Mouse (Mus musculus) liver (tissue): ENCODE data around the gene Tceal1.
"Not testable (repeated sequence)": the region's sequence is repeated elsewhere in the genome, so short reads cannot be mapped to it uniquely, and the experiment has no call there.

Experiments used
- DNase-seq: peaks from one replicate; pipeline ENCODE4 v3.0.0-alpha.2; 2020; ENCODE audit warnings: mixed read lengths

Gene Tceal1

GRCm38 (mm10) chrX:136707446-136708167 lies at the start of gene Tceal1:
Gene Tceal1 (plus strand): TSS chrX:136707982.
- peak; percentile 14 for DNase-seq

GRCm38 (mm10) chrX:136666281-136666706 lies 41.5 kb upstream of the Tceal1 start:
- DNase-seq: no peak

GRCm38 (mm10) chrX:136666762-136667464 lies 40.9 kb upstream of the Tceal1 start:
- not testable (repeated sequence) for DNase-seq

- no peak for DNase-seq
These were observed 39.0 kb upstream of the Tceal1 start for GRCm38 (mm10) chrX:136668794-136669193.

- DNase-seq: no peak
These were observed 26.8 kb upstream of the Tceal1 start for GRCm38 (mm10) chrX:136680989-136681388.

GRCm38 (mm10) chrX:136691606-136692293 lies 16.0 kb upstream of the Tceal1 start:
- not testable (repeated sequence) for DNase-seq

- no peak for DNase-seq
These were observed 15.5 kb upstream of the Tceal1 start for GRCm38 (mm10) chrX:136692294-136692675.

- DNase-seq: no peak
These were observed 14.6 kb upstream of the Tceal1 start for GRCm38 (mm10) chrX:136693196-136693595.

GRCm38 (mm10) chrX:136708168-136708681 lies 443 bp downstream of the Tceal1 start:
- DNase-seq: peak; percentile 19

GRCm38 (mm10) chrX:136708782-136709181 lies 1.0 kb downstream of the Tceal1 start:
- no peak for DNase-seq

- not testable (repeated sequence) for DNase-seq
These were observed 7.1 kb downstream of the Tceal1 start for GRCm38 (mm10) chrX:136714742-136715474.

- DNase-seq: no peak
These were observed 24.2 kb downstream of the Tceal1 start for GRCm38 (mm10) chrX:136732016-136732415.

- DNase-seq: peak; percentile 12
These were observed 32.5 kb downstream of the Tceal1 start for GRCm38 (mm10) chrX:136740087-136740790.

- DNase-seq: peak; percentile 91
These were observed 33.2 kb downstream of the Tceal1 start for GRCm38 (mm10) chrX:136740791-136741650.

GRCm38 (mm10) chrX:136741651-136742201 lies 33.9 kb downstream of the Tceal1 start:
- peak; percentile 88 for DNase-seq

- peak; percentile 10 for DNase-seq
These were observed 34.5 kb downstream of the Tceal1 start for GRCm38 (mm10) chrX:136742241-136742640.

GRCm38 (mm10) chrX:136742661-136743103 lies 34.9 kb downstream of the Tceal1 start:
- peak; percentile 50 for DNase-seq

- DNase-seq: no peak
These were observed 35.7 kb downstream of the Tceal1 start, which contains the start of gene Morf4l2 for GRCm38 (mm10) chrX:136743459-136743858. Gene Morf4l2 (minus strand): TSS chrX:136743690.

- DNase-seq: no peak
These were observed 36.9 kb downstream of the Tceal1 start for GRCm38 (mm10) chrX:136744663-136745062.

- DNase-seq: no peak
These were observed 41.5 kb downstream of the Tceal1 start for GRCm38 (mm10) chrX:136749329-136749728.
